Mouse (Mus musculus): ENCODE measurements around the gene Pstk. TPM values are rescaled to one million over a fixed set of nuclear protein-coding genes. Genes with fewer than 3 reads are reported as not detected.

Gene Pstk
- polyA plus RNA-seq, 1 experiment from 2014 or later = 73.9 TPM

DNA sequence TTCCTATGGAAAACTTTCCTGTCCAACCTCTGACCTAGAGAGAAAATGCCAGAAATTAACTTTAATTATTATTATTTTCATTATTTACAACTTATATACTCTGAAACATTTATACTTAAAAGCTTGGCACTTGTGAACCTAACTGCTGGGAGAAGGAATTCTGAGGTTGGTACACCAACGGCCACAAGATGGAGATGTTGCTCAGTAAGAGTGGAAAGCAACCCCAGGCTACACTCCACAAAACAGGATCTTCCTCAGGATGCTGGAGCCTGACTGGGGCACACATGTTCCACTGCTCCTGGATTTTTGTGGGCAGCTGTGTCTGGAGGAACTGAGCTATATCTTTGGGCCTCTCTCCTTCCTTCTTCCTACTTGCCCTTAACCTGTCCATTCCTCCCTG is 61.3 kb downstream of the Pstk start:
- Histone ChIP-seq H3K9ac (ENCODE audit: low read length) (no peak overlapping the region), H3K4me2 (ENCODE audit: low read length) (no peak overlapping the region), H3K36me3 (ENCODE audit: control insufficient read depth, insufficient read depth, low read length) (peaks cover 54% of the 10 kb centered on the region), H3K4me1 (replicated peaks; ENCODE audit: control insufficient read depth, insufficient read depth, low read length) (no peaks in the 10 kb centered on the region), H3K27me3 (replicated peaks; ENCODE audit: control insufficient read depth, insufficient read depth, low read length) (no peaks in the 10 kb centered on the region), H3K4me3 (ENCODE audit: low read depth, low read length) (no peak overlapping the region), H3K9me3 (ENCODE audit: control insufficient read depth, low read length) (no peaks in the 10 kb centered on the region), H3K27ac (ENCODE audit: low read depth) (no peak overlapping the region)
- DNase-seq (ENCODE audit: low spot score) = peak; percentile 55
- WGBS = 32% methylated on average over 1 of the region's 1 CpGs
- ATAC-seq (replicated peaks; ENCODE audit: low FRiP score, low TSS enrichment, low read depth) = no peak

DNA sequence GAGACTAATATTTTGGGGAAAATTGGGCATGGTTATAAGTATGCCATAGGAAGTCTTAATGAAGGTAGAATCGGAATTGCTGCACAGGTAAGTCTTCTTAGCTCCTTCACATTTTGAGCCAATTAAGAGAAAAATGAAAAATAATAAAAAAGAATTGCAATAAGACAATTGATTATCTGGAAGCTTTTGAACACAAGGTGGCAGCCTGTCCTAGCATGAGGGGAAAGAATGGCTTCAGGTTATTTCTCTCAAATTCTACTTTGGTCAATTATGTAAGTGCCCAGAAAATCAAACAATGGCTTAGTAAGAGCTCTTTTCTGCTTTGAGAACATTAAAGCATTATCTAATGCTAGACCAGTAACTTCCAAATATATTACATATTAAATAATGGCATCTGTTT is 63.3 kb downstream of the Pstk start:
- Histone ChIP-seq H3K27ac (ENCODE audit: low read depth) (no peak overlapping the region), H3K4me3 (ENCODE audit: low read depth, low read length) (no peak overlapping the region), H3K4me2 (ENCODE audit: low read length) (no peak overlapping the region), H3K4me1 (replicated peaks; ENCODE audit: control insufficient read depth, insufficient read depth, low read length) (no peaks in the 10 kb centered on the region), H3K9ac (ENCODE audit: low read length) (no peak overlapping the region), H3K27me3 (replicated peaks; ENCODE audit: control insufficient read depth, insufficient read depth, low read length) (no peaks in the 10 kb centered on the region), H3K36me3 (ENCODE audit: control insufficient read depth, insufficient read depth, low read length) (peaks cover 40% of the 10 kb centered on the region), H3K9me3 (ENCODE audit: control insufficient read depth, low read length) (no peaks in the 10 kb centered on the region)
- 81% methylated on average over 1 of the region's 1 CpGs for WGBS
- ATAC-seq (replicated peaks; ENCODE audit: low FRiP score, low TSS enrichment, low read depth) = no peak
- no peak for DNase-seq (ENCODE audit: low spot score)

DNA sequence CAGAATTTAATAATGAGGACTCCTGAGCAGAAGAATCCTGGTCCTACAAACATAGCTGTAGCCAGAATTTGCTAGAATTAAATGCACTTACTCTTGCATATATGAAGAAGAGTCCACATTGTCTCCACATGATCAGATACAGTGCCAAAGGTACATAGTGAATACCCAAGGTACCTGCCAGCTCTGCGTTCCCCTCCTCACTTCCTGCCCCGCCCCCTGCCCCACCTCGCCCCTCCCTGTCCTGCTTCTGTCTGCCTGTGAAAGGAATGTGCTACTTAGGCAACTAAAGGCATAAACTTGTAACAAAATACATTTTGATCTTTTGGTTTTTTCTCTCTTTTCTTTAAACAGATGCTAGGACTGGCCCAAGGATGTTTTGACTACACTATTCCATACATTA is 66.1 kb downstream of the Pstk start:
- no peak overlapping the region for H3K4me2 ChIP-seq (ENCODE audit: low read length)
- no peak overlapping the region for H3K4me3 ChIP-seq (ENCODE audit: low read depth, low read length)
- H3K27ac ChIP-seq (ENCODE audit: low read depth) = no peak overlapping the region
- H3K27me3 ChIP-seq (replicated peaks; ENCODE audit: control insufficient read depth, insufficient read depth, low read length) = no peaks in the 10 kb centered on the region
- no peaks in the 10 kb centered on the region for H3K9me3 ChIP-seq (ENCODE audit: control insufficient read depth, low read length)
- H3K9ac ChIP-seq (ENCODE audit: low read length) = no peak overlapping the region
- H3K36me3 ChIP-seq (ENCODE audit: control insufficient read depth, insufficient read depth, low read length) = peaks cover 26% of the 10 kb centered on the region; the same call in 1 of the 2 replicates
- DNase-seq (ENCODE audit: low spot score) (no peak), ATAC-seq (replicated peaks; ENCODE audit: low FRiP score, low TSS enrichment, low read depth) (no peak)
- H3K4me1 ChIP-seq (replicated peaks; ENCODE audit: control insufficient read depth, insufficient read depth, low read length) = no peaks in the 10 kb centered on the region
- WGBS = 59% methylated on average over 3 of the region's 3 CpGs

Other genes starting within 250 kb of the Pstk start
- not detected in 2 replicates for gene 4933402N03Rik, start 224.8 kb upstream of the Pstk start, polyA plus RNA-seq (2014; fragmentation: Nextera tagmentation; extraction: Ambion mirVana)
- gene 5430419D17Rik, start 196.7 kb upstream of the Pstk start, polyA plus RNA-seq (2014; fragmentation: Nextera tagmentation; extraction: Ambion mirVana) = not detected in 2 replicates
- not detected in 2 replicates for gene Cuzd1, start 48.8 kb upstream of the Pstk start, polyA plus RNA-seq (2014; fragmentation: Nextera tagmentation; extraction: Ambion mirVana)
- 0.42 TPM in 1 of 2 replicates, not detected in the other for gene Fam24b, start 41.6 kb upstream of the Pstk start, polyA plus RNA-seq (2014; fragmentation: Nextera tagmentation; extraction: Ambion mirVana)
- not detected in 2 replicates for gene Fam24a, start 37.3 kb upstream of the Pstk start, polyA plus RNA-seq (2014; fragmentation: Nextera tagmentation; extraction: Ambion mirVana)
- gene 2310057M21Rik, start 8.4 kb upstream of the Pstk start, polyA plus RNA-seq (2014; fragmentation: Nextera tagmentation; extraction: Ambion mirVana) = 23.8 and 25.0 TPM in 2 replicates
- gene Ikzf5, start 39.4 kb downstream of the Pstk start, polyA plus RNA-seq (2014; fragmentation: Nextera tagmentation; extraction: Ambion mirVana) = 15.7 and 19.4 TPM in 2 replicates
- 67.8 and 91.1 TPM in 2 replicates for gene Acadsb, start 39.5 kb downstream of the Pstk start, polyA plus RNA-seq (2014; fragmentation: Nextera tagmentation; extraction: Ambion mirVana)
- 0.73 and 1.4 TPM in 2 replicates for gene Hmx3, start 171.7 kb downstream of the Pstk start, polyA plus RNA-seq (2014; fragmentation: Nextera tagmentation; extraction: Ambion mirVana)
- 1.6 and 1.8 TPM in 2 replicates for gene Hmx2, start 177.6 kb downstream of the Pstk start, polyA plus RNA-seq (2014; fragmentation: Nextera tagmentation; extraction: Ambion mirVana)
- gene Bub3, start 189.1 kb downstream of the Pstk start, polyA plus RNA-seq (2014; fragmentation: Nextera tagmentation; extraction: Ambion mirVana) = 235 TPM in 2 replicates

Measured in intestine, embryonic 14.5 days (tissue).